Mouse (Mus musculus): Measurements from ENCODE around the gene D430041D05Rik. TPM values are rescaled to one million over a fixed set of nuclear protein-coding genes. Genes with fewer than 3 reads are reported as not detected.
A peak's percentile ranks its signal among the peaks of the same experiment; 100 is the strongest.

D430041D05Rik gene
- total and polyA plus RNA-seq, 2 experiments from 2014 or later: 7.9 to 47.6 TPM

- ATAC-seq (ENCODE audit: low FRiP score): no peak
- no peaks in the 10 kb centered on the region for H3K9me3 ChIP-seq (ENCODE audit: low read length)
- no peaks in the 10 kb centered on the region for H3K36me3 ChIP-seq (ENCODE audit: insufficient read depth, low read length)
- no peak overlapping the region for H3K4me2 ChIP-seq (ENCODE audit: low read depth, low read length, poor library complexity, severe bottlenecking)
- no peaks in the 10 kb centered on the region for H3K27me3 ChIP-seq (ENCODE audit: insufficient read depth, low read length)
- WGBS: 72% methylated on average over 8 of the region's 8 CpGs
- H3K27ac ChIP-seq (ENCODE audit: low read depth, low read length): no peak overlapping the region
- H3K4me1 ChIP-seq (ENCODE audit: insufficient read depth, low read length): no peaks in the 10 kb centered on the region
- H3K9ac ChIP-seq (replicated peaks; ENCODE audit: low read length, poor library complexity, severe bottlenecking): no peak overlapping the region
- no peak for TF ChIP-seq CTCF (IDR thresholded peaks at IDR 0.05)
- no peak overlapping the region for H3K4me3 ChIP-seq (ENCODE audit: low read depth, low read length)
- DNase-seq (ENCODE audit: low spot score): no peak
Observed at GRCm38 (mm10) chr2:104283401-104283955, 127.3 kb downstream of the D430041D05Rik start.

- no peaks in the 10 kb centered on the region for H3K4me1 ChIP-seq (ENCODE audit: insufficient read depth, low read length)
- ATAC-seq (ENCODE audit: low FRiP score) (no peak), DNase-seq (ENCODE audit: low spot score) (peak; percentile 40)
- no peak overlapping the region for H3K4me2 ChIP-seq (ENCODE audit: low read depth, low read length, poor library complexity, severe bottlenecking)
- WGBS: 55% methylated on average over 2 of the region's 2 CpGs
- no peak overlapping the region for H3K4me3 ChIP-seq (ENCODE audit: low read depth, low read length)
- H3K36me3 ChIP-seq (ENCODE audit: insufficient read depth, low read length): no peaks in the 10 kb centered on the region
- no peak for TF ChIP-seq CTCF (IDR thresholded peaks at IDR 0.05)
- H3K27ac ChIP-seq (ENCODE audit: low read depth, low read length): no peak overlapping the region
- no peak overlapping the region for H3K9ac ChIP-seq (replicated peaks; ENCODE audit: low read length, poor library complexity, severe bottlenecking)
- H3K9me3 ChIP-seq (ENCODE audit: low read length): no peaks in the 10 kb centered on the region
- H3K27me3 ChIP-seq (ENCODE audit: insufficient read depth, low read length): no peaks in the 10 kb centered on the region
Observed at GRCm38 (mm10) chr2:104282835-104283234, 128.0 kb downstream of the D430041D05Rik start.

- no peak for ATAC-seq (ENCODE audit: low FRiP score)
- WGBS: 59% methylated on average over 4 of the region's 4 CpGs
Observed at GRCm38 (mm10) chr2:104267049-104267448, 143.8 kb downstream of the D430041D05Rik start.

GRCm38 (mm10) chr2:104261741-104262067 lies 149.1 kb downstream of the D430041D05Rik start:
- 92% methylated on average over 4 of the region's 4 CpGs for WGBS
- H3K27ac ChIP-seq (ENCODE audit: low read depth, low read length): no peak overlapping the region
- no peaks in the 10 kb centered on the region for H3K27me3 ChIP-seq (ENCODE audit: insufficient read depth, low read length)
- no peaks in the 10 kb centered on the region for H3K4me1 ChIP-seq (ENCODE audit: insufficient read depth, low read length)
- no peak overlapping the region for H3K9ac ChIP-seq (replicated peaks; ENCODE audit: low read length, poor library complexity, severe bottlenecking)
- H3K4me2 ChIP-seq (ENCODE audit: low read depth, low read length, poor library complexity, severe bottlenecking): no peak overlapping the region
- TF ChIP-seq CTCF (IDR thresholded peaks at IDR 0.05): no peak
- no peaks in the 10 kb centered on the region for H3K9me3 ChIP-seq (ENCODE audit: low read length)
- no peak overlapping the region for H3K4me3 ChIP-seq (ENCODE audit: low read depth, low read length)
- no peaks in the 10 kb centered on the region for H3K36me3 ChIP-seq (ENCODE audit: insufficient read depth, low read length)
- ATAC-seq (ENCODE audit: low FRiP score) (no peak), DNase-seq (ENCODE audit: low spot score) (no peak)

More at GRCm38 (mm10) chr2:104267049-104267448, 143.8 kb downstream of the D430041D05Rik start:
- no peak overlapping the region for H3K4me3 ChIP-seq (ENCODE audit: low read depth, low read length)
- no peak overlapping the region for H3K9ac ChIP-seq (replicated peaks; ENCODE audit: low read length, poor library complexity, severe bottlenecking)
- H3K36me3 ChIP-seq (ENCODE audit: insufficient read depth, low read length): no peaks in the 10 kb centered on the region
- no peak for TF ChIP-seq CTCF (IDR thresholded peaks at IDR 0.05)
- H3K4me1 ChIP-seq (ENCODE audit: insufficient read depth, low read length): no peaks in the 10 kb centered on the region
- DNase-seq (ENCODE audit: low spot score): no peak
- H3K27ac ChIP-seq (ENCODE audit: low read depth, low read length): no peak overlapping the region
- no peak overlapping the region for H3K4me2 ChIP-seq (ENCODE audit: low read depth, low read length, poor library complexity, severe bottlenecking)
- no peaks in the 10 kb centered on the region for H3K27me3 ChIP-seq (ENCODE audit: insufficient read depth, low read length)
- no peaks in the 10 kb centered on the region for H3K9me3 ChIP-seq (ENCODE audit: low read length)

- Histone ChIP-seq H3K9ac (replicated peaks; ENCODE audit: low read length, poor library complexity, severe bottlenecking) (no peak overlapping the region), H3K9me3 (ENCODE audit: low read length) (no peaks in the 10 kb centered on the region), H3K36me3 (ENCODE audit: insufficient read depth, low read length) (0 out of 2 replicates have a peak, but pooled peaks cover under 1% of the 10 kb centered on the region), H3K4me1 (ENCODE audit: insufficient read depth, low read length) (no peaks in the 10 kb centered on the region), H3K4me2 (ENCODE audit: low read depth, low read length, poor library complexity, severe bottlenecking) (no peak overlapping the region), H3K4me3 (ENCODE audit: low read depth, low read length) (no peak overlapping the region), H3K27ac (ENCODE audit: low read depth, low read length) (no peak overlapping the region), H3K27me3 (ENCODE audit: insufficient read depth, low read length) (no peaks in the 10 kb centered on the region)
- TF ChIP-seq CTCF (IDR thresholded peaks at IDR 0.05): no peak
- 81% methylated on average over 18 of the region's 18 CpGs for WGBS
- no peak for ATAC-seq (ENCODE audit: low FRiP score)
- DNase-seq (ENCODE audit: low spot score): no peak
Observed at GRCm38 (mm10) chr2:104260920-104261740, 149.7 kb downstream of the D430041D05Rik start.

GRCm38 (mm10) chr2:104256585-104256984 lies 154.2 kb downstream of the D430041D05Rik start:
- Histone ChIP-seq H3K4me1 (ENCODE audit: insufficient read depth, low read length) (no peaks in the 10 kb centered on the region), H3K9ac (replicated peaks; ENCODE audit: low read length, poor library complexity, severe bottlenecking) (no peak overlapping the region), H3K4me2 (ENCODE audit: low read depth, low read length, poor library complexity, severe bottlenecking) (no peak overlapping the region), H3K36me3 (ENCODE audit: insufficient read depth, low read length) (peaks cover 8% of the 10 kb centered on the region; the same call in 1 of the 2 replicates), H3K27me3 (ENCODE audit: insufficient read depth, low read length) (no peaks in the 10 kb centered on the region), H3K9me3 (ENCODE audit: low read length) (no peaks in the 10 kb centered on the region), H3K27ac (ENCODE audit: low read depth, low read length) (no peak overlapping the region), H3K4me3 (ENCODE audit: low read depth, low read length) (no peak overlapping the region)
- DNase-seq (ENCODE audit: low spot score): no peak
- no peak for ATAC-seq (ENCODE audit: low FRiP score)
- WGBS: 76% methylated on average over 15 of the region's 15 CpGs
- TF ChIP-seq CTCF (IDR thresholded peaks at IDR 0.05): no peak

All from midbrain, postnatal 0 days (tissue).